Mouse (Mus musculus): ENCODE results near the gene Slc8a1. TPM values are rescaled to one million over a fixed set of nuclear protein-coding genes. Genes with fewer than 3 reads are reported as not detected.

Gene Slc8a1
- total and polyA plus RNA-seq, 3 experiments: 49.9 to 460 (median 426) TPM

DNA sequence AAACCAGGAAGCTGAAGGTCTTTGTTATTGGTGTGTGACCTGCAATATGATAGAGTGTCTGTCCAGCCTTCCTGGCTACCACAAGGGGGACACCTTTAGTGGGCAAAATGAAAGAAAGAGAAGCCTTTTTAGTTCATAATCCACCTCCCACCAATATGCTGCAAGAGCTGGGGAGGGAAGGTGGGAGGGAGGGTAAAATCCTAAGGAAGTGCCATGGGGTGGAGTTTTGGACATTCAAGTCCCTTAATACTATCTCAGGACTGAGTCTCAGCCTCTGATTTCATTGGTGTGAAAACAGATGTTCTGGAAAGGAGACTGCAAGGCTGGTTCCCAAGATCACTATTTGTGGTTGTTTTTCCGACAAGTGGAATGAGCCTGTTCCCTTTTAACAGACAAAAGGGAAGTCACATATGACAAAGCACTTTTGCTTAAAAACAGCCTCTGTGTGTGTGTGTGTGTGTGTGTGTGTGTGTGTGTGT is 25.9 kb downstream of the Slc8a1 start:
- 5% methylated on average over 1 of the region's 1 CpGs for WGBS
- peak in 1 of 2 experiments; percentile 26 for DNase-seq
- Histone ChIP-seq H3K36me3 (ENCODE audit: control insufficient read depth, insufficient read depth, low read length) (peaks cover 20% of the 10 kb centered on the region), H3K27me3 (ENCODE audit: control insufficient read depth, insufficient read depth, low read length) (no peaks in the 10 kb centered on the region), H3K4me3 (no peak overlapping the region), H3K79me2 (replicated peaks; ENCODE audit: control insufficient read depth, insufficient read depth, low read length) (no peaks in the 10 kb centered on the region), H3K27ac (peak overlapping the region; percentile 62), H3K9ac (ENCODE audit: low read depth, low read length) (no peak overlapping the region), H3K4me1 (ENCODE audit: control insufficient read depth, insufficient read depth, low read length) (peaks cover 3% of the 10 kb centered on the region)
- intact Hi-C loops (cut with DNase I): no loop called here
- TF ChIP-seq EP300 (IDR thresholded peaks at IDR 0.05; ENCODE audit: insufficient read depth, low read depth, low read length): no peak
- TF ChIP-seq POLR2A (IDR thresholded peaks at IDR 0.05; ENCODE audit: insufficient read depth, low read depth, low read length): no peak
- TF ChIP-seq CTCF (IDR thresholded peaks at IDR 0.05): peak; percentile 51

- Histone ChIP-seq H3K79me2 (replicated peaks; ENCODE audit: control insufficient read depth, insufficient read depth, low read length) (no peaks in the 10 kb centered on the region; the same call in 1 of the 2 replicates), H3K27ac (peak overlapping the region; percentile 4; the same call in 1 of the 2 replicates), H3K36me3 (ENCODE audit: control insufficient read depth, insufficient read depth, low read length) (peaks cover 23% of the 10 kb centered on the region), H3K9ac (ENCODE audit: low read depth, low read length) (no peak overlapping the region), H3K4me3 (no peak overlapping the region), H3K27me3 (ENCODE audit: control insufficient read depth, insufficient read depth, low read length) (no peaks in the 10 kb centered on the region), H3K4me1 (ENCODE audit: control insufficient read depth, insufficient read depth, low read length) (peaks cover 7% of the 10 kb centered on the region)
- no peak for DNase-seq
- intact Hi-C loops (cut with DNase I): no loop called here
- no peak for TF ChIP-seq POLR2A (IDR thresholded peaks at IDR 0.05; ENCODE audit: insufficient read depth, low read depth, low read length)
- TF ChIP-seq CTCF (IDR thresholded peaks at IDR 0.05): no peak
- TF ChIP-seq EP300 (IDR thresholded peaks at IDR 0.05; ENCODE audit: insufficient read depth, low read depth, low read length): no peak
- 41% methylated on average over 3 of the region's 3 CpGs for WGBS
These were observed 33.4 kb downstream of the Slc8a1 start for GRCm38 (mm10) chr17:81704761-81705160.

GRCm38 (mm10) chr17:81703258-81703657 is 34.9 kb downstream of the Slc8a1 start:
- peak overlapping the region; percentile 3 for H3K27ac ChIP-seq
- DNase-seq: no peak
- TF ChIP-seq CTCF (IDR thresholded peaks at IDR 0.05): no peak
- TF ChIP-seq POLR2A (IDR thresholded peaks at IDR 0.05; ENCODE audit: insufficient read depth, low read depth, low read length): no peak
- TF ChIP-seq EP300 (IDR thresholded peaks at IDR 0.05; ENCODE audit: insufficient read depth, low read depth, low read length): no peak
- no peak overlapping the region for H3K4me3 ChIP-seq
- H3K36me3 ChIP-seq (ENCODE audit: control insufficient read depth, insufficient read depth, low read length): peaks cover 30% of the 10 kb centered on the region
- WGBS: 60% methylated on average over 2 of the region's 2 CpGs
- no peaks in the 10 kb centered on the region; the same call in 1 of the 2 replicates for H3K79me2 ChIP-seq (replicated peaks; ENCODE audit: control insufficient read depth, insufficient read depth, low read length)
- no peaks in the 10 kb centered on the region for H3K27me3 ChIP-seq (ENCODE audit: control insufficient read depth, insufficient read depth, low read length)
- peaks cover 8% of the 10 kb centered on the region for H3K4me1 ChIP-seq (ENCODE audit: control insufficient read depth, insufficient read depth, low read length)
- no peak overlapping the region for H3K9ac ChIP-seq (ENCODE audit: low read depth, low read length)
- intact Hi-C loops (cut with DNase I): no loop called here

- peaks cover 30% of the 10 kb centered on the region for H3K36me3 ChIP-seq (ENCODE audit: control insufficient read depth, insufficient read depth, low read length)
- no peak overlapping the region for H3K9ac ChIP-seq (ENCODE audit: low read depth, low read length)
- H3K79me2 ChIP-seq (replicated peaks; ENCODE audit: control insufficient read depth, insufficient read depth, low read length): no peaks in the 10 kb centered on the region; the same call in 1 of the 2 replicates
- intact Hi-C loops (cut with DNase I): no loop called here
- no peaks in the 10 kb centered on the region for H3K27me3 ChIP-seq (ENCODE audit: control insufficient read depth, insufficient read depth, low read length)
- H3K4me1 ChIP-seq (ENCODE audit: control insufficient read depth, insufficient read depth, low read length): peaks cover 8% of the 10 kb centered on the region
- TF ChIP-seq POLR2A (IDR thresholded peaks at IDR 0.05; ENCODE audit: insufficient read depth, low read depth, low read length): no peak
- TF ChIP-seq EP300 (IDR thresholded peaks at IDR 0.05; ENCODE audit: insufficient read depth, low read depth, low read length): no peak
- no peak for TF ChIP-seq CTCF (IDR thresholded peaks at IDR 0.05)
- H3K4me3 ChIP-seq: no peak overlapping the region
- no peak overlapping the region for H3K27ac ChIP-seq
- DNase-seq: no peak
- 45% methylated on average over 4 of the region's 4 CpGs for WGBS
These were observed 36.5 kb downstream of the Slc8a1 start for GRCm38 (mm10) chr17:81701701-81702100.

DNA sequence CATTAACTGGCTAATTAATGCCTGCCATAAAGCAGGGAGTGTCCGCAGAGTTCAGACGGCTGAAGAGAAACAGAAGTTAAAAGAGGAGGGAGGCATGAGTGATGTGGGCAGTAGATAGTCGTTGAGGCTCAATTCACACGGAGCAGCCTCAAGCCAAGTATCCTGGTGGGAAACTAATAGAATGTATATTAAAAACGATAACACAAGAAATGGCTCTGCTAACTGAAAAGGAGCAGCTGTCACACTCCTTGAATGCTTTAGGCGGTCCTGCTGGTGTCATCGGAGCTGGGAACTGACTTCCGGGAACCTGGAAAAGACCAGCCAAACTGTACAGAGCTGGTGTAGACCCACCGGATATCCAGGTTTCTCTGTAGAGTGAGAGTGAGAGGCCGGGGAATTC is 39.4 kb downstream of the Slc8a1 start:
- intact Hi-C loops (cut with DNase I): no loop called here

DNA sequence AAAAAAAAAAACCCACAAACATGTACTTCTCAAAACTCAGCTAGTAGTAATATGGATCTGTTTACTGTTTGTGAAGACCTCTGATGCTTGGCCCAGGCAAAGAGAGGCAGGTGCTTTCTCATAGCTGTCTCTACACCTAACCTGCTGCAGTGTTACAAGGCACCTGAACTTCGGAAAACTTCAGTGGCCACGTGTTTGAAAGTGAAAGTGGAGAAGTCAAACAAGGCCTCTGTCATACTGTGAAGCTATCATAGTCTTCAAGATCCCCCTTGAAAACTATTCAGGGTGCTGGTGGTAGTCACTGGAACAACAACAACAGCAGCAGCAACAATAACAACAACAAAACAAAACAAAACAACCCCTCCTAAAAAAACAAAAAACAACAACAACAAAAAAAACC is 40.5 kb downstream of the Slc8a1 start:
- peaks cover 11% of the 10 kb centered on the region for H3K36me3 ChIP-seq (ENCODE audit: control insufficient read depth, insufficient read depth, low read length)
- H3K9ac ChIP-seq (ENCODE audit: low read depth, low read length): no peak overlapping the region
- H3K27ac ChIP-seq: no peak overlapping the region
- no peaks in the 10 kb centered on the region; the same call in 1 of the 2 replicates for H3K79me2 ChIP-seq (replicated peaks; ENCODE audit: control insufficient read depth, insufficient read depth, low read length)
- TF ChIP-seq POLR2A (IDR thresholded peaks at IDR 0.05; ENCODE audit: insufficient read depth, low read depth, low read length) (no peak), EP300 (IDR thresholded peaks at IDR 0.05; ENCODE audit: insufficient read depth, low read depth, low read length) (no peak), CTCF (IDR thresholded peaks at IDR 0.05) (no peak)
- intact Hi-C loops (cut with DNase I): no loop called here
- no peak overlapping the region for H3K4me3 ChIP-seq
- H3K27me3 ChIP-seq (ENCODE audit: control insufficient read depth, insufficient read depth, low read length): no peaks in the 10 kb centered on the region
- WGBS: 56% methylated on average over 2 of the region's 2 CpGs
- H3K4me1 ChIP-seq (ENCODE audit: control insufficient read depth, insufficient read depth, low read length): peaks cover 2% of the 10 kb centered on the region
- DNase-seq: no peak

More for the DNA sequence above, 39.4 kb downstream of the Slc8a1 start:
- no peak for DNase-seq
- no peak overlapping the region for H3K4me3 ChIP-seq
- H3K4me1 ChIP-seq (ENCODE audit: control insufficient read depth, insufficient read depth, low read length): peaks cover 3% of the 10 kb centered on the region
- H3K9ac ChIP-seq (ENCODE audit: low read depth, low read length): no peak overlapping the region
- H3K27me3 ChIP-seq (ENCODE audit: control insufficient read depth, insufficient read depth, low read length): no peaks in the 10 kb centered on the region
- TF ChIP-seq EP300 (IDR thresholded peaks at IDR 0.05; ENCODE audit: insufficient read depth, low read depth, low read length): no peak
- TF ChIP-seq CTCF (IDR thresholded peaks at IDR 0.05): no peak
- TF ChIP-seq POLR2A (IDR thresholded peaks at IDR 0.05; ENCODE audit: insufficient read depth, low read depth, low read length): no peak
- peak overlapping the region; percentile 20; the same call in 1 of the 2 replicates for H3K27ac ChIP-seq
- peaks cover 19% of the 10 kb centered on the region for H3K36me3 ChIP-seq (ENCODE audit: control insufficient read depth, insufficient read depth, low read length)
- no peaks in the 10 kb centered on the region; the same call in 1 of the 2 replicates for H3K79me2 ChIP-seq (replicated peaks; ENCODE audit: control insufficient read depth, insufficient read depth, low read length)
- 38% methylated on average over 10 of the region's 10 CpGs for WGBS

All from heart, adult 2 months (tissue).